Mouse (Mus musculus): ENCODE measurements around the gene Xrcc5.

GRCm38 (mm10) chr1:72429107-72429807, 122.0 kb downstream of the Xrcc5 start:
- TF ChIP-seq POLR2A (IDR thresholded peaks at IDR 0.05; ENCODE audit: control insufficient read depth, low read depth, low read length) (no peak), CTCF (IDR thresholded peaks at IDR 0.05; ENCODE audit: control insufficient read depth, insufficient read depth, insufficient replicate concordance, low read depth, low read length) (no peak)

All from testis, adult 2 months (tissue).